Mouse (Mus musculus): ENCODE results near the gene Exoc3l4.

Gene Exoc3l4

DNA sequence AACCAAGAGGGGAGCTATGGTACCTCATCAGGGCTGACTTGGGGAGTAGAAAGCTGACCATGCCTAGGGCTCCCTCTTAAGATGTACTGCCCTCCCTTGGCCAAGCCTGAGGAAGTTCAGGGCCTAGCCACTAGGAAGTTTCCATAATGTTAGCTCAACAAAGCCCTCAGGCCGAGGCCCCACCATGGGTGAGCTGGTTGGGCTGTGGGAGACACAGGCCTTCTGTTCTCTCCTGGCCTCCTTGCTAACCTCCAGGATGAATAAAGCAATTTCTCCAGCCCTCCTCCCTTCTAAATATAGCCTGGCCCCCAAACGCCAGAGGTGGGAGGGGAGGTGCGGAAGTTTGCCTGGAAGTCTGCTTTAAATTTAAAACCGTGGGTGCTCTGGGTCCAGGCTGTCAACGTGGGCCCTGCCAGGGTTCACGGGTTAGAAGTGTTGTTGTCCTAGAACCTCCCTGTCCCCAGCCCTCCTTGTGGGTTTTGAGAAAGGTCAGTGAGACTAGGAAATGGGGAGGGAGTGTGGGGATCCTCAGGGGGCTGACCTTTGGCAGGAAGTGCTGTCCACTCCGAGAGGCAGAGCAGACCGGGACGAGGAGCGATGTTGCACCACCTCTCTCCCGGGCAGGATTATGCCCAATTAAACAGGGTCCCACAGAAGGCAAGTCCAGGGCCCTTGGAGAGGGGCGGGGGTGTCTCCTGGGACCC, 4.1 kb upstream of the Exoc3l4 start:
- DNase-seq, result no peak

DNA sequence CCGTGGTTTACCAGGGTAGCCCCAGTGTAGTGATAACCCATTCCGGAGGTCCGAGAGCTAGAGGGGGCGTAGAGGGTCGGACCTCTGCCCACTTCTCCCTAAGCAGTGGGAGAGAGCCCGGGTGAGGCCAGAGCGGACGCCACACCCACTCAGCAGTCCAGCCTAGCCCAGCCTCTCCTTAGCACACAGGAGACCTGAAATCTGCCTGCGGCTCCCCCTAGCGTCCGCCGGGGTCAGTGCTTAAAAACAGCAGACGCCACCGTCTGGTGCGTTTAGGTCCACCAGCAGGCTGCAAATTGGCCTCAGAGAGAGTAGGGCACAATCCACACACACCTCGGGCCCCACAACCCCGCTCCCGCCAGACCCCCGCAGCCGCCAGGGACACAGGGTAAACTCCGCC, 3.5 kb upstream of the Exoc3l4 start:
- peak; percentile 84 for DNase-seq

DNA sequence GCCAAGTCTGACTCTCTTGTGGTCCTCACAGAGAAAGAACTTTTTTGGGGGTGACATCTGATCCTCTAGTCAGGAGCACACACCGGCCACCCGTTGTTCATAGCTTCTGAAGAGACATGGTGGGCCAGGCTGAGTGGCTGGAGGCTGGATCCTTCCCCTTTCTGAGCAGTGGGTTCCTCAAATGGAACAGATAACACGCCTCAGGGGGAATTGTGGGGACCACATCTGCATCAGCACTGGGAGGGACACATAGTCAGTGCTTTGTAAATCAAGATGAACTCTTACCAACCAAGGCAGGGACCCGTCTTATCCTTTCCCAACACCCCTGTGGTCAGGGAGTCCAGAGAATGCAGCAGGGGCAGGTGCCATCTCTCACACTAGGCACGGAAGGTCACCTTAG, 3.1 kb downstream of the Exoc3l4 start:
- DNase-seq, result no peak

DNA sequence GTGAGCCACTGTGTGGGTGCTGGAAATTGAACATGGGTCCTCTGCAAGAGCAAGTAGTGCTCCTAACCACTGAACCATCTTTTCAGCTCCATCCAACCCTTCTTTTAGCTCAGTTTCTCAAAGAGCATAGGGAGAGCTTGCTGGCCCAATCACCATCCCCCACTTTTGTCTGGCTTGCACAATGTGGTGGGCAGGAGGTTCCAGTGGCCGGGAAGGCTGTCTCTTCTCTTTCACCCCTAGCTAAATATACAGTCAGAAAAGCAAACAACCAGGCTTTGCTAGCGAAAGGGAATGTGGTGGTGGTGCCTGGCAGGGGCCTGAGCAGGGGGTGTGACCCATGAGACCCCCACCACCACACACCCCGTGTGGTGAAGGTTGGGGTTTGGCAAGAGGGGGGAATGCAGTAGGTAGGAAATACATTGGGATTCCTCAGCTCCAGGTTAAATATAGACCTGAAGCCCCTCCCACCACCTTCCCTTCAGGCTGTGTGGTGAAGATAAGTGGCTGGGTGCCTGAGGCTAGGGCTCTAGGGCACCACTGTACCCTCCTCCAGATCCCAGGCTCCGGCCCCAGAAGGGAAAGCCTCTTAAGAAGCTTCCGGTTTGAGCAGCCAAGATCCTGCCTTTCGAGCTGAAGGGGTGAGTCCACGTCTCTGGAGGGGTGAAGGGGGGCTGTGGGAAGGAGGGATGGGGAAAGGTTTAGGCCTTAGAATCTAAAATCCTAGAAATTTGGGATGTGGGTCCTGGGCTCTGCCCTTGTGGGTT, 4.3 kb downstream of the Exoc3l4 start:
- no peak for DNase-seq

DNA sequence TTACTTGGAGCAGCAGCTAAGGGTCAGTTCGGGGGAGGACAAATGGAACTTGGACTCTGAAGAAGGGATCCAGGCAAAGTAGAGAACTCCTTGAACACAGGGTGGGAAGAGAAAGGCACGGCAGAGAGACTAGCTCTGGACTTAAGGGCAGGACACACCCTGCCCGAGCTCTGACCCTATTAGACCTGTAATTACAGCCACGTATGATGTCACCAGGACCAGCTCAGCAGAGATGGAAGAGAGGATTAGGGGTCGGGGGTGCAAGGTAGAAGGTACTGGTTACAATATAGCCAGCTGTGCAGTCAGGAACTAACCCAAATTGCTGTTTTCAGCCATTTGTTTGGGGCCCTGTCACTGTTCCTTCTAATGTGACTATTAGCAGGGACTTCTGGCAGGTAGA, 6.0 kb downstream of the Exoc3l4 start:
- DNase-seq, result no peak

DNA sequence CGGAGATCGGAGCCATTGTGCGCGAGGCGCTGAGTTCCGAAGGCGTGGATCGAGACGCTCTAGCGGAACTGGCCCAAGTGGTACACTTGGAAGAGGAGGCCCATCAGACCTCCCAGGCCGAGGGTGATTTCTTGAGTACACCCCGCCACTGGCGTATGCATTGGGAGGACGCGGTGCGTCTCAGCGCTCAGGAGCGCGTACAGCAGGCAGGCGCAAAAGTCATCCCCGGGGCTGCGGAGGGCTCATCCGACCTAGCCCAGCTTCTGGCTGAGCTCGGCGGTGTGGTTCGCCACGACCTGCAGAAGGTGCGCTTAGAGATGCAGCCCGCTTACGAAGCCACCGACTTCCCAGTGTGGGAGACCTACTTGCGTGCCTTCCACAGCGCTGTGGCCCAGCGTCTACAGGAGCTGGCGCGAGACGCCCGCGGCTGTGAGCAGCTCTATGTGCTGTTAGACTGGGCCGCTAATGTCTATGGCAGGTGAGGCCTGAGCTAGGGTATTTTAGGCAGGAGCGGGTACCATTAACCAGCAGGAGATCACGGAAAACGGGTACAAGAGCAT, 6.8 kb downstream of the Exoc3l4 start:
- DNase-seq, result no peak

DNA sequence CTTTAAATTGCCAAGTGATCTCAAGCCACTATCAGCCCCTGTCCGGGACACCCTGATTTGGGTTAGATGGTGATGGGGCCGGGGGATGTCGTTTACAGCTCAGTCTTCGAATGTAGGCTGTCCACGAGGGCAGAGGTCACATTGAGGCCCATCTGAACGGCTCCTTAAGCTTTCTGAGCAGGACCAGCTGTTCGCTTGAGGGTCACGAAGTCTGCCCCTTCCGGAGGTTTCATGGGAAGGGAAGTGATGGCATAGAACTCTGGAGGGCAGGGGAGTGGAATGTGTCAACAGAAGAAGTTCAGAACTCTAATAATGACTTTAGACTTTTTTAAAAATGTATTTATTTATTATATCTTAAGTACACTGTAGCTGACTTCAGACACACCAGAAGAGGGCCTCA, 7.7 kb downstream of the Exoc3l4 start:
- DNase-seq, result no peak

DNA sequence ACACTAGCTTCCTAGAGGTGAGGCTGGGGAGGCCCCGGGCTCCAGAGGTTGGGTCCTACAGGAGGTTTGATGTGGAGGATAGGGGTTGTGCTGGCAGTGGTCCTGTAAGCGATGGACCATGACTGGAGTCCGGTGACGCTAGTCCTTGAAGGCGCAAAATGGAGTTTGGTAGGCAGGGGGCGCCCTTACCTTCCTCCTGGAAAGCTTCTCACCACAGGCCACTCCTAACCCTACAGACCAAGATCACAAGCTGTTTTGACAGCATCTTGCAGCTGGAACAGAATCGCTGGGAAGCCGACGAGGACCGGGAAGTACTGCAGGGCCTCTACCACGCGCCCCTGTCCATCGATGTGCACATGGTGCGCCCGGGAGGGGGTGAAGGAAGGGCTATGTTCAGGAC, 8.4 kb downstream of the Exoc3l4 start:
- peak; percentile 74 for DNase-seq

DNA sequence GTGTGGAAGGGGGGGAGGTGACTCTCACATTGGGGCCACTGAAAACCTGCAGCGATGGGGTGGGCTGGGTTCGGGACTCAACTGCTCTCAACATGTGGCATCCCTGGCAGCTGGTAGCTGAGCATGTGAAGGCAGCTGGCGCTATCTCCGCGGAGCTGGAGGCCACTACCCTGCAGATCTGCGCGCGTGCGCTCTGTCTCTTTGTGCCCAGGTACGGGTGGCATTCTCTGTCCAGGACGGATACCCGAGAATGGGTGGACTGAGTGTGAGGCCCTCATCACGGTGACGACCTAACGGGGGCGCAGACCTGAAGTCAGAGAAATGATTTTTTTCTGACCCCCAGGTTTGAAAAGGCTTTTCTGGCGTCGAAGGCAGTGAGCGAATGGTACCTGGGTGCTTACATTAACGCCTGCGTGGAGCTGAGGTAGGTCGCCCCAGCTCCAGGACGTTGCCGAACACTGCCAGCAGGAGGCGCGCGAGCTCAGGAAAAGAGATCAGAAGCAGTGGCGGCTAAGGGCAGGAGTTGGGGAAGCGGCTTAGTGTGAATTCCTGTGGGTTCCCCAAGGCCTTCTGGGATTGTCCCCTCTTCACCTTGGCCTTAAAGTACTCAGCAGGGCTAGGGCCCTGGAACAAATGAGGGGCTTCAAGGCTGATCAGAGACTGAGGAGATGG, 9.1 kb downstream of the Exoc3l4 start:
- peak; percentile 89 for DNase-seq

DNA sequence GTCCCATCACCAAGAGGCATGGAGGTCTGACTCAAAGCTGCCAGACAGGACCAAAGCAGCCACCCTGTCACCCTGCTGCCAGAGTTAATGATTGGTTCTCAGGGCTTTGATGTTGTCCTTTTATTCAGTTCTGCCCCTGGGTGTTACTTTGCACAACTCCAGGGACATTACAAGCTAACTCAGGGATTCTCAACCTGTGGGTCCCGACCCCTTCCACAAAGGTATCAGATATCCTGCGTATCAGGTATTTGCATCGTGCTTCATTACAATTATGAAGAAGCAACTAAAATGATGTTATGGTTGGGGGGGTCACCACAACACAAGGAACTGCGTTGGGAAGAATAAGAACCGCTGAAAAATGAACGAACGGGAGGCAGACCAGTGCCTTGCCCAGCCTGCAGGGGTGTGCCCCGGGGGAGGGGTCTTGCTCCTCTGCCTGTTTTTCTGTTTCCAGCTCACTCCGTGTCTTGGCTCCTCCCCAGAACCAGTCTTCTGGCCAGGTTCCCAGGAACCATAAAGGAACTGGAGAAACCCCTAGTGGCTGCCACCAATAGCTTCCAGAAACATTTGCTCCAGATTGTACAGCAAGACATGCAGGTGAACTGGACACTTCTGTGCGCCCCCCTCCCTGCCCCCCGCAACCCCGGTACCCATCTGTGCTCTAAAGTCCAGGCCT, 10.8 kb downstream of the Exoc3l4 start:
- no peak for DNase-seq

DNA sequence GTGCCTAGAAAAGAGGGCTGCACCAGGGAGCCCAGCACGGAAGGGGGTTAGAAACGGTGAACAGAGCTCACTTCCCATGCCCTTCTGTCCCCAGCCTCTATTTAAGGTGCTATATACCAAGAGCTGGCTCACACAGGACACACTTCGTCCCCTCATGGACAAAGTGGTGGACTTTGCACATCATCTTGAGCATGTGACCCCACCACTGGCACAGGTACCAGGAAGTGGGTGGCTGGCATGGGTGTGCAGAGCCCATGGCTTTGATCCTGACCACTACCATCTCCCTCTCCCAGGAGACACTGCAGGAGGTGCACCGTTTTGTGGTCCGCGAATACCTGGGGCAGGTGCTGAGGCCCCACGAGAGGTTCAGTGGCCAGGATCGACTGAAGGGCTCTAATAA, 11.5 kb downstream of the Exoc3l4 start:
- no peak for DNase-seq

DNA sequence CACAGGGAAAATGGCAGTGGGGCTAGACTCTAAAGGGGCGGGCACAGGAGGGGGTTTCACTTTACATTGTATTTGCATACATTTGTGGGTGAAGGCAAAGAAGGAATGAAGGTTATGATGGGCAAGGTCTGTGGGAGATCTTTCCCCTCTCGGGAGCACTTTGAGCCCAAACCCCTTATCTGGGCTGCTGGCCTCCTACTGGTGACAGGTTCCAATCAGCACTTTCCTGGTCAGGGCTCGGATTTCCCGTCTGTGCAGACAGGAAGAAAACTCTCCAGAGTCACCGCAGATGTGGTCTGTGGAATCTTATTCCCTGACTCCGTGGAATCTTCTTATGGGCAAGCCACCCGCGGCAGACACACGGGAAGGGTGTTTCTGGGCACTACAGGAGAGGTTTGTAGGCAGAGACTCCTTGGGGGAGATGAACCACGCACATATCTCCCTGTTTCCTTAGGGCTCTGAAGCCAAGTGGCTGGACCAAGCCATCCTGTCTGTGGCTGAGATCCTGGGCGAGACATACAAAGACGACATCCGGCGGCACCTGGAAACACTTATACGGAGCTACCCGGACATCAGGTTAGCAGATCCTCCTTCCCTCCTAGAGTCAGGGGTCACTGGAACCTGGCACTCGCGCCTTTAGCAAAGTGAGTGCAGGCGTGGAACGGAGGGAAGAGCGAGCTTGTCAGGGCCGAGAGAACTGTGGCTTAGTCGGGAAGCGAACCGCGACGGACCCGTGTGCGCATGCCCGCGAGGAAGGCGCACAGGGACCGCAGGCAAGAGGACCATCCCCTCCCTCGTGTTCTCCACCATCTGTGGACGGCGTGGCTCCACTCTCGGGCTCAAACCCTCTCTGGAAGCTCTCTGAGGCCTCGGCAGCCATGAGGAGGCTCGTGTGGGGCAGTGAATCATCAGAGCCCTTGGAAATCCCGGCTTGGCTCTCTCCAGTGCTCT, 12.4 kb downstream of the Exoc3l4 start:
- no peak for DNase-seq

DNA sequence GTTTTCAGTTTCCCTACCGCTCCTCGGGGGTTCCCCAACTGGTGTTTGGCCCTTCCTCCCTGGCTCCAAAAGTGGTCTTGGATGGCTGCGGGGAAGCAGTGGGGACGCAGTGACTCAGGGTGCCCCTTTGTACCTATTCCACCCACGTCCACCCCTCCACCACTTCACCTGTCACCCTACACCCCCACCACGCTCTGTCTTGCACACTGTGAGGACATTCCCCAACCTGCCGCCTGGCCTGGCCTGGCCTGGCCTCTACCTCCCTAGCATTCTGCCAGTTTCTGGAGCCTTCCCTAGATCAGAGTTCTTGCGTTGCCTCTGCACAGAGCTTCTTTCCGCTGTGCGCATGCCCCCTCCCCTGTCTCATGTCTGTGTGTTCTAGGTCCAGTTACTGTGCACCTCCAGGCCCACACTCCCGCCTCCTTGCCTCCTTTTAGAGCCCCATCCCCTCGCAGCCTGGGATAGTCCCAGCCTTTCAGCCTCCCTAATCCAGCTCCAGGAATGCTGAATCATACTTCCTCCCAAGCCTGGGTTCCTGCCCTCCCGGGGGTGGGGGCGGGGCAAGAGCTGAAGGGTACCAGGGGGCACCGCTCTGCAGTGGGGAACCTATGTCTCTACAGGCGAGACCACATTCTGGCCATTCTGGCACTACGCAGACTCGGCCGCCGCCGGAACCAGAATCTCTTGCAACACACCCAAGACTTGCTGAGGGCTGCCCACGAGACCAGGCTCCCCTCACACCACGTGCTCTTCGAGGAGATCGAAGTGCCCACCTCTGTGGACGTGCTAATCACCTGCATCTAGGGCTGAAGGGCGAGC, 13.4 kb downstream of the Exoc3l4 start:
- DNase-seq, result no peak

DNA sequence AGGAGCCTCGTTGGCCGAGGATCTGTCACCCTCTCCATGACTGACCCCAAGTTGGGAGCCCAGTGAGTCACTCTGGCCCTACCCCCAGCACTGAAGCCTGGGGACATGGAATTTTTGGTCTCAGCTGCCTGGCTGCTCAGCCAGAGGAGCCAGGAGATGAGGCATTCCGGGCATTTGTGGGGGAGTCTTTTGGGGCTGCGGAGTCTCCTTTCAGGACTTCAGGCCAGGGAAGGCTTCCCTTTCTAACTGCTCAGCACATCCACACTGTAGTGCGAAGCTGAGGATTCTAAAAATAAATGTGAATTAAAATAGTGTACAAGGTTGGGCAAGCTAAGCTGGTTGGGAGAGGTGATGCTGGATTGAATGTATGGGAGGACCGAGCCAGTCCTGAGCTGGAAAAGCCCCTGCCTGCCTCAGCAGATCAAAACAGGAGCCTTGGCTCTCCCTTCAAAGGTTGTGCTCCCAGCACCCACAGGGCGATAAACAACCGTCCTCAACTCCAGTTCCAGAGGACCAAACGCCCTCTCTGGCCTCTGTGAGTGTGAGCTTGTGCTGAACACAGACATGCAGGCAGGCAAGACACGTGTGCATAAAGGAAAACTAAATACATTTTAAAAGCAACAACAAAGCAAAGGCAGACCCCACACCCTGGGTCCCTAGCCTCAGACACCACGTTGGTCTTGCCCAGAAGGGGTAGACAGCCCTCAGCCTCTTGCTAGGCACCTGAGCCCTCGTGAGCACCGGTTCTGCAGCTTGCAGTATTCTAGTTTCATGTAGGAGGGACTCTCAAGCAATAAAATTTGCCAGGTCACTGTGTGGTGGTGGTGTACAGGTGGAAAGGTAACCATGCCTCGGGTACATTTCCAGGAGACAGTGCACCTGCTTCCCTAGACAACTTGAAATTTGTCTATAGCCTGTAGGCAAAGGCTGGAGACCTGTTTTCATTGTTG, 14.3 kb downstream of the Exoc3l4 start:
- no peak for DNase-seq

DNA sequence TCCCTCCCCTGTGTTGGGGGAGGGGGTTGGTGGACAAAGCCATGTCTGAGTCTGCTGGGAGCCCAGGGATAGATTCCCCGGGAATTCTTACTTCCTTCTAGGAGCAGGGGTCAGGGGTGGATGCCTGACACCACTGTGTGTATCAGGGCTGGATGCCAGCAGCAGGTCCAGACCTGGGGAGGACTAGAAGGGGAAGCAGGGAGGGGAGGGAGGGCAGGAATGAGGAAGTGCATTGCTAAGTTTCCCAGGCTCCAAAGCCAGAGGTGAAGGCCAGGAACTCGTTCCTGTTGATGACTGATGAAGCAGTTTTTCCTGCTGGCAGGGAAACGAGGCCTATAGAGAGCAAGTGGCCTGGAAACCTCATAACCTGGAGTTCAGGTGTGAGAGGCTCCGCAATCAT, 15.3 kb downstream of the Exoc3l4 start:
- DNase-seq, result no peak

DNA sequence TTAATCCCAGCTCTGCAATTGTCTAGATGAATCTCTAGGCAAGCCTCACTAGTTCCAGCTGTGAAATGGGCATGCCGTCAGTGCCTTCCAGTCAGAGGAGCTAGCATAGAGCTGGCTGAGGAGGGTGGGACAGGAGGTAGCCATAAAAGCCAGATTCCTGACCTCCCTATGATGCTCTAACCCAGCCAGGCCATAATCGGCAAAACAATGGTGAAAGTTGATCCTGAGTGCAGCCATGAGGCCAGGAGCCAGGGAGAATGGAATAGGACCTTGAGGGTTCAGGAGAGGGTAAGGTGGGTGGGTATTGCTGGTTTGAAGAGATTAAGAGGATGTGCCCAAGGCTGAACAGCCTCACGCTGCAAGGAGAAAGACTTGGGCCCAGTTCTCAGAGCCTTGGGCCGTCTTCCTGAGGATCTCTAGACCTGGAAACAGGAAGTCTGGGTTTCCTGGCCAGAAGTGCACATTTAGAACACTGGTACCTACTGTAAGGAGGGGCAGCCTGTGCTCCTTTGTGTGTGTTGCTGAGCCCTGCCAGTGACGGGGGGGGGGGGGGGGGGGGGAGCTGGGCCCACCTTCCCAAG, 16.0 kb downstream of the Exoc3l4 start:
- DNase-seq, result no peak

DNA sequence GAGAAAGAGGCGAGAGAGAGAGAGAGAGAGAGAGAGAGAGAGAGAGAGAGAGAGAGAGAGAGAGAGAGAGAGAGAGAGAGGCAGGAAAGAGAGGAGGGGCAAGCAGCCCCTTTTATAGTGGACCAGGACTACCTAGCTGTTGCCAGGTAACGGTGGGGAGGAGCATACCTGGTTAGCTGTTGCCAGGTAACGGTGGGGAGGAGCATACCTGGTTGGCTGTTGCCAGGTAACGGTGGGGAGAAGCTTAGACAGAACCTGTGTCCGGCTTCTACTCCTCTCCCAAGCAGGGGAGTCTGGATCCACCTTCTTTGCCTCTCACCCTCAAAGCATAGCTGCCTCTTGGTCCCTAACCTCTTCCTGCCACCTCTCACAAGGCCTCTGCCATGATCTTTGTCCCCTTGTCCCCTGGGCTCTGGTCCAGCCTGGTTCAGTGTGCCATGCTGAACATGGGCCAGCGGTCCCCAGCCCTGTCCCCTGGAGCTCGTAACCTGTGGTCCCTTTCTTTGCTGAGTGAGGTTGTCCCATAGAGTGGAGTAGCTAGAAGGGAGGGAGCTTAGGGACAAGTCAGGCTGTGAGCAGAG, 17.4 kb downstream of the Exoc3l4 start:
- DNase-seq, result no peak

DNA sequence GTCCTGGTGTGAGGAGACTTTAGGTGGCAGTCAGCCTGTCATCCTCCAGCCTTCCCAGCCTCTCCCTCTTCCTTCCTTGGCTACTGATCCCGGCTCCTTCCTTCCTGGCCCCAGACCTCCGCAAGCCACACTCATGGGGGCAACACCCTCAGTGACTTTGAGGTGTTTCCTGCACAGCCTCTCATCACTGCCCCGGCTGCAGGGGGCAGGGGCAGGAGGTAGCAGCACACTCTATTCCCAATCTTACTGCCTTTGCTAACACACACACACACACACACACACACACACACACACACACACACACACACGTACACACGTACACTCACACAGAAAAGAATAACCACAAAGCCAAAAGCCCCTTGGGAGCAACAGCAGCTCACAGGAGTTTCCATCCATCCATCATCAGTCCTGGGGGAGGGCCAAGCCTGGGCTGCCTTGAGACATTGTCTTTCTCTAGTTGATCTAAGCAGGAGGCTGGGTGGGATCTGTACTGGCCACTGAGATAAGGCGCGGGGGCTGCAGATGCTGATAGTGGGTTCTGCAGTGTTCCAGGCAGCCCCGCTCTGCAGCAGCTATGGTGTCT, 18.0 kb downstream of the Exoc3l4 start:
- DNase-seq, result no peak

DNA sequence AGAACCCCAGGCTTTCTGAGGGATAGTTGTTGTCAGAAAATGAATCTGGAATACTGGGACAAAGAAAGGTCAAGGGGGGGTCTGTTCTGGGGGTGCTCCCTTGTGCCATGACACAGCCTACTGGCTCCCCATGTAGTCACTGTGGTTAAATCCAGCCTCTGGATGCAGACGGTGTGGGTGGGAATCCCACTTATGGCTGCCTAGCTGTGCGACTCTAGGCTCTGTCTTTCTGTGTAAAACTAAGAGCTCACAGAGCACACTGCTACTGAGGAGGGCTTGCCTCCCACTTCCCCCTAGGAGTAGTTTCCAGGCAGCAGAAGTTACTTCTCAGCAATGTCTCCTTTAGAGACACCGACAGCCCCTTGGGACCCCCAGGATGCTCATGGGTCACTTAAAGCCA, 19.4 kb downstream of the Exoc3l4 start:
- DNase-seq, result no peak
